11 mouse cellular contexts compared by ENCODE assay signal in genomic region chr11:68342003-68342400, GRCm38 (mm10). TPM values are rescaled to one million over a fixed set of nuclear protein-coding genes. Genes with fewer than 3 reads are reported as not detected.
DNase-seq lines count a peak whose midpoint lies in the region; ATAC-seq and TF ChIP-seq lines count a peak whose summit lies in the region.
"Had no signal": no experiment of that assay in that cellular context is flagged by ENCODE, and none has a peak within 500 bp of the region (broad histone marks: within the 10 kb centered on the region; RNA-seq: fewer than 3 reads in every experiment).

No protein-coding gene starts in this region.

- ATAC-seq in liver, embryonic 11.5 days (replicated peaks; ENCODE audit: low FRiP score): no peak
- ATAC-seq in forebrain, postnatal 0 days: no peak
- ATAC-seq: liver, embryonic 12.5 days had no signal

- peak overlapping the region; percentile 12; the same call in 1 of the 2 replicates for H3K27ac ChIP-seq in liver, adult 2 months (replicated peaks; ENCODE audit: insufficient read depth, low read depth, low read length)
- H3K27ac ChIP-seq in liver, embryonic 11.5 days (ENCODE audit: low read depth, low read length): no peak overlapping the region
- H3K27ac ChIP-seq in forebrain, postnatal 0 days (ENCODE audit: low read depth, low read length): no peak overlapping the region
- H3K27ac ChIP-seq in cerebellum, adult 2 months (ENCODE audit: insufficient read depth, low read length): no peak overlapping the region
- H3K27ac ChIP-seq: liver, embryonic 12.5 days had no signal

- intact Hi-C loops in gastrocnemius, postnatal 14 days (cut with DNase I; ENCODE audit: low total_unique reads): no loop called here

- H3K4me3 ChIP-seq in liver, adult 2 months (ENCODE audit: insufficient read depth, low read depth, low read length): no peak overlapping the region
- no peak overlapping the region for H3K4me3 ChIP-seq in liver, embryonic 11.5 days (ENCODE audit: low read depth, low read length)
- H3K4me3 ChIP-seq in forebrain, postnatal 0 days (ENCODE audit: low read depth, low read length): no peak overlapping the region
- no peak overlapping the region for H3K4me3 ChIP-seq in cerebellum, adult 2 months (replicated peaks; ENCODE audit: insufficient read depth, low read depth, low read length)
- H3K4me3 ChIP-seq: liver, embryonic 12.5 days; myocyte had no signal

- WGBS in liver, adult 2 months: 85% methylated on average over 5 of the region's 5 CpGs
- WGBS in liver, embryonic 11.5 days: 77% methylated on average over 5 of the region's 5 CpGs
- 70% methylated on average over 5 of the region's 5 CpGs for WGBS in forebrain, postnatal 0 days
- 60% methylated on average over 5 of the region's 5 CpGs for WGBS in cerebellum, adult 2 months

- no peaks in the 10 kb centered on the region for H3K36me3 ChIP-seq in liver, adult 2 months (ENCODE audit: control insufficient read depth, insufficient read depth, low read length)
- H3K36me3 ChIP-seq in liver, embryonic 11.5 days (ENCODE audit: control insufficient read depth, insufficient read depth, low read length): no peaks in the 10 kb centered on the region
- no peaks in the 10 kb centered on the region for H3K36me3 ChIP-seq in forebrain, postnatal 0 days (ENCODE audit: insufficient read depth)
- H3K36me3 ChIP-seq: liver, embryonic 12.5 days had no signal

- no peak overlapping the region for H3K9ac ChIP-seq in liver, adult 2 months (ENCODE audit: low read depth, low read length)
- no peak overlapping the region for H3K9ac ChIP-seq in liver, embryonic 11.5 days (ENCODE audit: low read depth, low read length)
- H3K9ac ChIP-seq in forebrain, postnatal 0 days: no peak overlapping the region
- H3K9ac ChIP-seq: liver, embryonic 12.5 days had no signal

- no peaks in the 10 kb centered on the region for H3K9me3 ChIP-seq in liver, embryonic 11.5 days (ENCODE audit: control insufficient read depth, low read length)
- no peaks in the 10 kb centered on the region for H3K9me3 ChIP-seq in forebrain, postnatal 0 days (ENCODE audit: low read length)
- H3K9me3 ChIP-seq: liver, embryonic 12.5 days had no signal

- TF ChIP-seq POLR2A in liver, adult 2 months (IDR thresholded peaks at IDR 0.05; ENCODE audit: extremely low read depth, insufficient read depth, low read length): no peak
- TF ChIP-seq POLR2A in cerebellum, adult 2 months (IDR thresholded peaks at IDR 0.05; ENCODE audit: borderline replicate concordance, insufficient read depth, low read length): no peak

- no peaks in the 10 kb centered on the region for H3K27me3 ChIP-seq in liver, adult 2 months (ENCODE audit: control insufficient read depth, insufficient read depth, low read length)
- no peaks in the 10 kb centered on the region for H3K27me3 ChIP-seq in liver, embryonic 11.5 days (replicated peaks; ENCODE audit: control insufficient read depth, insufficient read depth, low read length)
- no peaks in the 10 kb centered on the region for H3K27me3 ChIP-seq in forebrain, postnatal 0 days (ENCODE audit: insufficient read depth, low read length)
- no peaks in the 10 kb centered on the region; the same call in 1 of the 2 replicates for H3K27me3 ChIP-seq in cerebellum, adult 2 months (ENCODE audit: control insufficient read depth, insufficient read depth, low read length)
- H3K27me3 ChIP-seq: liver, embryonic 12.5 days had no signal

- no peak for TF ChIP-seq CTCF in liver, adult 2 months (IDR thresholded peaks at IDR 0.05; ENCODE audit: low read depth, low read length)
- TF ChIP-seq CTCF in forebrain, postnatal 0 days (IDR thresholded peaks at IDR 0.05; ENCODE audit: low read depth): no peak
- TF ChIP-seq CTCF in cerebellum, adult 2 months (IDR thresholded peaks at IDR 0.05; ENCODE audit: borderline replicate concordance, insufficient read depth, low read depth, low read length): no peak

- H3K4me2 ChIP-seq in liver, embryonic 11.5 days: no peak overlapping the region
- no peak overlapping the region for H3K4me2 ChIP-seq in forebrain, postnatal 0 days (ENCODE audit: low read depth)
- H3K4me2 ChIP-seq: liver, embryonic 12.5 days had no signal

- peak; percentile 43 for DNase-seq in gastrocnemius, adult 18-20 months (ENCODE audit: low spot score)
- DNase-seq in gastrocnemius, postnatal 14 days: no peak
- no peak for DNase-seq in liver, adult 2 months (ENCODE audit: extremely low read depth, low read depth, low spot score)
- DNase-seq in liver, embryonic 11.5 days (ENCODE audit: low spot score): no peak
- DNase-seq in gastrocnemius, postnatal 10 days: peak; percentile 29
- peak; percentile 69 for DNase-seq in lung, postnatal 10 days
- DNase-seq in forebrain, postnatal 0 days: no peak
- no peak for DNase-seq in cerebellum, adult 2 months

- no peaks in the 10 kb centered on the region for H3K4me1 ChIP-seq in liver, adult 2 months (ENCODE audit: control insufficient read depth, insufficient read depth, low read length)
- H3K4me1 ChIP-seq in liver, embryonic 11.5 days (replicated peaks; ENCODE audit: control insufficient read depth, insufficient read depth, low read length): no peaks in the 10 kb centered on the region
- peaks cover 9% of the 10 kb centered on the region for H3K4me1 ChIP-seq in forebrain, postnatal 0 days (ENCODE audit: insufficient read depth)
- H3K4me1 ChIP-seq in cerebellum, adult 2 months (ENCODE audit: control insufficient read depth, insufficient read depth, low read length): no peaks in the 10 kb centered on the region; the same call in 1 of the 2 replicates
- H3K4me1 ChIP-seq: liver, embryonic 12.5 days had no signal

- H3K79me2 ChIP-seq in liver, adult 2 months (ENCODE audit: control insufficient read depth, insufficient read depth, low read length): no peaks in the 10 kb centered on the region

RNA-seq across cellular contexts. Expression of gene Ntn1, which starts 58.6 kb away (rescaled TPM):
- 1 to 10 TPM; 3.4 to 7.0 TPM for total RNA-seq in gastrocnemius, adult 18-20 months (2021)
- total RNA-seq in gastrocnemius, postnatal 14 days (2021): 10 to 100 TPM in 1 of 2 experiments, 1 to 10 TPM in 1; 6.9 to 10.9 TPM
- total RNA-seq in liver, adult 2 months (2014; rRNA removed): 4.9 and 7.2 TPM in 2 replicates
- polyA plus RNA-seq in liver, adult 2 months (2012; rRNA removed): 5.5 and 7.8 TPM in 2 replicates
- 0.13 and 0.40 TPM in 2 replicates for polyA plus RNA-seq in liver, embryonic 11.5 days (2014; fragmentation: Nextera tagmentation; extraction: Ambion mirVana)
- total RNA-seq in gastrocnemius, postnatal 10 days (2021): 10 to 100 TPM; 12.2 to 14.4 TPM
- total RNA-seq in forebrain, postnatal 0 days (2014; rRNA removed): 22.9 and 35.5 TPM in 2 replicates
- polyA plus RNA-seq in forebrain, postnatal 0 days (2015; fragmentation: Nextera tagmentation; extraction: Ambion mirVana): 4.0 and 6.0 TPM in 2 replicates
- polyA plus RNA-seq in cerebellum, adult 2 months (2012; rRNA removed): 22.0 and 26.2 TPM in 2 replicates
- total RNA-seq: megakaryocyte-erythroid progenitor cell, adult 5-6 weeks had no signal

Comparison
In these comparisons a context has a peak if more than half of its experiments do, and no peak if none do; other contexts are left out.
1. DNase-seq: peak in gastrocnemius, adult 18-20 months (single experiment), gastrocnemius, postnatal 10 days (single experiment) and lung, postnatal 10 days (single experiment); none in gastrocnemius, postnatal 14 days (single experiment), liver, adult 2 months (single experiment), liver, embryonic 11.5 days (single experiment), forebrain, postnatal 0 days (single experiment) and cerebellum, adult 2 months (0 of 2).